ENCODE assay signal across 20 mouse cellular contexts in genomic region chr15:18890358-18890757, GRCm38 (mm10).
"Had no signal": no experiment of that assay in that cellular context is flagged by ENCODE, and none has a peak within 500 bp of the region (broad histone marks: within the 10 kb centered on the region; RNA-seq: fewer than 3 reads in every experiment).

No protein-coding gene starts in this region.

- H3K27me3 ChIP-seq: liver, embryonic 13.5 days; liver, embryonic 15.5 days; lung, embryonic 15.5 days; midbrain, embryonic 13.5 days; neural tube, embryonic 13.5 days; neural tube, embryonic 15.5 days had no signal

- H3K4me1 ChIP-seq: liver, embryonic 13.5 days; liver, embryonic 15.5 days; lung, embryonic 15.5 days; midbrain, embryonic 13.5 days; neural tube, embryonic 13.5 days; neural tube, embryonic 15.5 days had no signal

- ATAC-seq: liver, postnatal 0 days; lung, postnatal 0 days; midbrain, embryonic 13.5 days had no signal

- H3K9me3 ChIP-seq: liver, embryonic 13.5 days; liver, embryonic 15.5 days; lung, embryonic 15.5 days; midbrain, embryonic 13.5 days; neural tube, embryonic 13.5 days; neural tube, embryonic 15.5 days had no signal

- H3K4me3 ChIP-seq: liver, embryonic 13.5 days; liver, embryonic 15.5 days; lung, embryonic 15.5 days; midbrain, embryonic 13.5 days; myocyte; neural tube, embryonic 13.5 days; neural tube, embryonic 15.5 days had no signal

- DNase-seq: liver, embryonic 13.5 days; liver, postnatal 0 days; lung, adult 2 months; lung, postnatal 14 days; lung, postnatal 4 days; right cerebral cortex, adult 18-20 months; right cerebral cortex, postnatal 25 days; right cerebral cortex, postnatal 4 days; thymus, adult 18-20 months; thymus, postnatal 14 days; thymus, postnatal 36 days had no signal

- H3K4me2 ChIP-seq: liver, embryonic 11.5 days; liver, embryonic 13.5 days; liver, embryonic 15.5 days; lung, embryonic 15.5 days; midbrain, embryonic 11.5 days; midbrain, embryonic 13.5 days; neural tube, embryonic 13.5 days; neural tube, embryonic 15.5 days had no signal

- H3K36me3 ChIP-seq: liver, embryonic 13.5 days; liver, embryonic 15.5 days; lung, embryonic 15.5 days; midbrain, embryonic 13.5 days; neural tube, embryonic 13.5 days; neural tube, embryonic 15.5 days had no signal

- H3K27ac ChIP-seq: liver, embryonic 13.5 days; liver, embryonic 15.5 days; lung, embryonic 15.5 days; midbrain, embryonic 13.5 days; neural tube, embryonic 13.5 days; neural tube, embryonic 15.5 days had no signal

- H3K9ac ChIP-seq: liver, embryonic 13.5 days; liver, embryonic 15.5 days; liver, postnatal 0 days; lung, embryonic 15.5 days; midbrain, embryonic 13.5 days; neural tube, embryonic 13.5 days; neural tube, embryonic 15.5 days had no signal
